Mouse (Mus musculus) olfactory bulb, adult 2 months (tissue): ENCODE results near the gene Gm28305.

Source experiments
- CTCF ChIP-seq: fragments of 200-500 bp; IDR thresholded peaks from 2 replicates; pipeline ENCODE4 v1.5.1; 2012; ENCODE audit warnings: low read depth, mild to moderate bottlenecking, low read length, moderate library complexity; ENCODE audit not compliant: insufficient read depth
- POLR2A ChIP-seq: fragments of 200-500 bp; IDR thresholded peaks from 2 replicates; pipeline ENCODE4 v1.6.1; 2012; ENCODE audit warnings: mild to moderate bottlenecking, low read depth, low read length, moderate library complexity; ENCODE audit not compliant: insufficient read depth

DNA sequence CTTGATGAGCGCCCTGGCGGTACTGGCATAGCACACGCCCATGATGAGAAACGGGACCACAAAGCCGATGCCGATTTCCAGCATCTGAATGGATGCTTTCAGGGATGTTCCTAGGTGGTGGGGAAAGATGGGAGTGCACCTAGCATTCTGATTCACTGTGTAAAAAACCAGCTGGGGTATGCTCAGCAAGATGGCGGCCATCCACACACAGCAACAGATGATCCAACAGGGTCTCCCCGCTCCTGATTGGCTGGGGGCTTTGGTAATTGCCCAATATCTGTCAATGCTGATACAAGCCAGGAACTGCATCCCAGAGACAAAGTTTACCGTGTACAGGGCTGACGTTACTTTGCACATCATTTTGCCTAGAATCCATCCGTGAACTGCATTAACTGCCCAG is 58.6 kb downstream of the Gm28305 start:
- TF ChIP-seq CTCF (no peak), POLR2A (no peak)
